Mouse (Mus musculus): ENCODE results near the gene Vmn1r20.
A peak's percentile ranks its signal among the peaks of the same experiment; 100 is the strongest.
"Not testable (repeated sequence)": the region's sequence is repeated elsewhere in the genome, so short reads cannot be mapped to it uniquely, and the experiment has no call there.

The Vmn1r20 gene

DNA sequence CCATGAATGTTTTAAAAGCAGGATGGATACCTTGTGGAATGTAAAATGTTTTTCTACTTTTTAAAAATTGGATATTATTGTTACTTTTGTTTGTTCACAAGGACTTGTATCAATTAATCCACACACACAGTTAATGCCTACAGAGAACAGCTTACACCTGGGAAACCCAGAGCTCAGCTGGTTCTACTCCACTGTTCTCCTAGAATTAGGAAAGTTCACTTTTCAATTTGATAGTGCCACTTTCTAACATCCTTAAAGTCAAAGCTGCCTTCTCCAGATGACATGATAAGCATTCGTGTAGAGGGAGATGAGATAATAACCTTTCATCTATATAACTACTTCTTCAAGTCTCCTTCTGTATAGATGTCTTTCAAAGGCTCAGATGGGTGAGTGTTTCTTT lies at the start of gene Vmn1r20:
Gene Vmn1r20, plus strand, starts transcription at position 301 of the 400 bp plus-strand sequence.
- DNase-seq = no peak

DNA sequence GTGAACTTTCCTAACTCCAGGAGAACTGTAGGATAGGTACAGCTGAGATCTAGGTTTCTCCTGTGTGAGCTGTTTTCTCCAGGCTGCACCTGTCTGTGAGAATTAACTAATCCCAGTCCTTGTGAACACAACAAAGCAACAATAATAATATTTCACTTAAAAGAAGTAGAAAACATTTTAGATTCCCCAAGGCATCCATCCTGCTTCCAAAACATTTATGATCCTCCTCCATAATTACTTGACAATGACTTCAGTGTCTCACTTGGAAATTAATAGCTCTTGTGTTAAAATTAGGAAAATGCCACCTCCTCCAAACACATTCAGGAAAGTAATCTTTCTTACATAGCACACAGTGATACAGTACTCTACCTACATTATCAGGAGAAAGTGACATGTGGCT lies 33.0 kb upstream of the Vmn1r20 start, which contains the start of gene Vmn1r18:
Gene Vmn1r18, minus strand, starts transcription at position 101 of the 400 bp plus-strand sequence.
- no peak for DNase-seq

DNA sequence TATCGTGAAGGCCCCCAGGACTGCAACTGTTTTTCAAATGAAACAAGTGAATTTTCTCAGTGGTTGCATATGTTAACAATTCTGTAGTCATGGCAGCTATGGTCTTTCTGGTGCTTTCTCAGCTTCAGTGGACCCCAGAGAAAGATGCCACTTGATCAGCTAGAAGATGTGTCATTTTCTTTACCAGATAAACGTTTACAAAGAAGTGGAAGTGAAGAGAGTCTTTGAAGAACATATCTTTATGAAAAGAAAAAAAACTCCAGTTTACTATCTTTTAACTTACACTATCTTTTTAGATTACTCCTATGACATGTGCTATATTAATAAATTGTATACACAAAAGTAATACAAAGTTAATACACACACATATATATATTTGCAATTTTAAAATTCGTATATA lies 25.2 kb upstream of the Vmn1r20 start, which contains the start of gene Vmn1r19:
Gene Vmn1r19, plus strand, starts transcription at position 301 of the 400 bp plus-strand sequence.
- not testable (repeated sequence) for DNase-seq

DNA sequence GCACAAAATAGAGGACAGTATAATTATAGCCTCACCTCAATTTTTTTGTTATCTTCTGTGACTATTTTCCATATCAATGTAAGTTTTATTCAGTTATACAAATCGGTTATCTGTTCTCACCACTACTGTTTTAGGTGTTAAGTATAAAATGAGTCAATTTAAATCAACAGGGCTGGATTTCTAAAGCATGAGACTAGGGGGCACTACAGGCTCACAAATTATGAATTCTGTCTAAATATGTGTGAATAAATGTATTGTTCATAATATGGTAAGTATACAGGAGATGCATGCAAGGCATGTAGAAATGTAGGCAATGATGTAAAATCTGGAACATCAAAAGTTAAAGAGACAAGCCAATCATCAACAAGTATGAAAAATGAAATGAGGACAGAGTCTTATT lies 2.5 kb downstream of the Vmn1r20 start:
- DNase-seq = peak; percentile 3

DNA sequence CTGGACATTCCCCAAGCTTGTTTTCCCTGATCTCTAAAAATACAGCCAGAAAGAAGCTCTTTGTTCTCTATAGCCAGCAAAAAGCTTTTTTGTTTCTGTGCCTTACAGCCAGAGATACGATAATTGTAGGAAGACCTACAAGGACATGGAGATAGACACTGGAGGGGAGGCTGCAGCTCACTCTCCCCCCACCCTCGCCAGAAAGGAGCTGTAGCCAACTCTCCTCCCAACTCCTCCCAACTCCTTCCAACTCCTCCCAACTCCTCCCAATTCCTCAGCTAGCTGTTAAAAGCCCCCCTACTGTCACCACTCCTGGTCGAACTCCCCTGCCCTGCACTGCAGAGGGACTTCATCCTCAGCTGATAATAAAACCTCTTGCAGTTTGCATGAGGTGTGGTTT lies 39.4 kb downstream of the Vmn1r20 start:
- not testable (repeated sequence) for DNase-seq
